Mouse (Mus musculus) CD8-positive naive resting alpha-beta T cell, adult 2 months (primary cell): ENCODE results near the gene Ralgapa1.
"Not testable (repeated sequence)": the region's sequence is repeated elsewhere in the genome, so short reads cannot be mapped to it uniquely, and the experiment has no call there.

ENCODE experiments used
- DNase-seq, 2 experiments: peaks; one replicate each; pipeline ENCODE4 v3.0.0; 2022; ENCODE audit warnings: low read depth in 2 of 2, low spot score in 2 of 2

Gene Ralgapa1

GRCm38 (mm10) chr12:55599639-55600502 lies 221.1 kb downstream of the Ralgapa1 start:
- no peak for DNase-seq

DNA sequence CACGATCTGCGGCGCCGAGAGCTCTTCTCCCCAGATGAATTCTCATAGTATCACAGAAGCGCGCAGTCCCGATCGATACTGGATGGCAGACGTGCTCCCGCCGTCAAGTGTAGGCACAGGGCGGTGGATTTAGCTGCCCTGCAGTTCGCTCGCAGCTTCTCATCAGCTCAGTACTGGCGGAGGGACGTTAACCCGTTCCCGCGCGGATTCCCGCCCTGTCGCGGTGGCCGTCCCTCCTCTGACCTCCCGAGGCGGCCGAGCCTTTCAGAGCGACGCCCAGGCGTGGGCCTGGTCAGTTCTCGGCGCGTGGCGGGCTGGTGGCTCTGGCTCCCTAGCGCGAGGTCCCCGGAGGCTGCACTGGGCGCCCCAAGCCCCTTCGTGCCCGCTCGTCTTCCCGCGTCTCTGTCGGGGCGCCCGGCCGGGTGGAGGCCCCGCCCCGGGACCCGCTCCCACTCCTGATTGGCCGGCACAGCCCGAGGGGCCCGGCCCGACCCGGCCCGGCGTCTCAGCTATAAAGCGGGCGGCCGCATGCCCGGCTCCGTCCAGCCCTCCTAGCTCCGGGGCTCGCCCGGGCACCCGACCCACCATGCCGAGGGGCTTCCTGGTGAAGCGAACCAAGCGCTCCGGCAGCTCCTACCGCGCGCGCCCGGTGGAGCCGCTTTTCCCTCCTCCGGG lies 221.9 kb downstream of the Ralgapa1 start, which contains the start of gene Insm2:
Gene Insm2, plus strand, starts transcription at position 541 of the 675 bp plus-strand sequence.
- DNase-seq = no peak

GRCm38 (mm10) chr12:55598537-55598886 lies 222.5 kb downstream of the Ralgapa1 start:
- DNase-seq = no peak

- DNase-seq = not testable (repeated sequence)
Measured at GRCm38 (mm10) chr12:55586936-55587335, 234.0 kb downstream of the Ralgapa1 start.

DNA sequence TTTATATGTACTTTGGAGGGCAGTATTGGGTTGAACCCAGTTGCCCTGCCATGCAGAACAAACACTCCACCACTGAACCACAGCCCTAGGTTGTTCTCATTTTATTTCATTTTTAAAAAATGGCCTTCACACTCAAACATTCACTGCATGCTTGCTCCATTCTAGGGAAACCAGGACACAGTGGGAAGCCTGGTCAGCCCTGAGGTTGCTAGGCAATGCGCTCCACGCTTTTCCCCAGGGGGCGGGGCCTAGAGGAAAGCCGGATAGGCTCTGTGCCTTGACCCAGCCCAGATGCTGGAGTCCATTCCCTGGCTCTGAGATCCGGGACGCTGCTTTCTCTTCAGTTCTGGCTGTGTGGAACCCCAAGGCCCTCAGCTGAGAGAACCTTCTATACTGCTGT lies 247.2 kb downstream of the Ralgapa1 start:
- no peak for DNase-seq

- DNase-seq = no peak
Measured at GRCm38 (mm10) chr12:55573089-55573488, 247.9 kb downstream of the Ralgapa1 start.

- DNase-seq = no peak
Measured at GRCm38 (mm10) chr12:55571661-55572060, 249.3 kb downstream of the Ralgapa1 start.

- no peak for DNase-seq
Measured at GRCm38 (mm10) chr12:55571181-55571580, 249.8 kb downstream of the Ralgapa1 start.

DNA sequence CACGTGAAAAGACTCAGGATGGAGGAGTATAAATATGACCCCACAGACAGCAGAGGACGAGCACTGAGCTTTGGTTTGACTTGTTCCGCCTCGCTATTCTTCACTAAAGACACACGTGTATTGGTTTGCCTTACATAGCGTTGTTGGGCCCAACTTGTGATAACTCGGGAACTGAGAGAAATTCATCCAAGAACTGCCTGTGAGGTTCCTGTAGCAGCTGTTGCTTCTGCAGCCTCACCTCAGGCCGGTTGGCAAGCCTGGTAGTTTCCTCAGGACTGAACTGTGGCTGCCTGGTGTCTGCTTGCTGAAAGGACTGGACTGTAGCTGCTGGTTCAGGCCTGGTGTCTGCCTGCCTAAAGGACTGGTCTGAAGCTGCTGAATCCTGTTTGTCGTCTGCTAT lies 250.3 kb downstream of the Ralgapa1 start:
- no peak for DNase-seq

GRCm38 (mm10) chr12:55569676-55570075 lies 251.3 kb downstream of the Ralgapa1 start:
- DNase-seq = no peak

GRCm38 (mm10) chr12:55568466-55568865 lies 252.5 kb downstream of the Ralgapa1 start:
- no peak for DNase-seq

- DNase-seq = no peak
Measured at GRCm38 (mm10) chr12:55566837-55567236, 254.1 kb downstream of the Ralgapa1 start.

DNA sequence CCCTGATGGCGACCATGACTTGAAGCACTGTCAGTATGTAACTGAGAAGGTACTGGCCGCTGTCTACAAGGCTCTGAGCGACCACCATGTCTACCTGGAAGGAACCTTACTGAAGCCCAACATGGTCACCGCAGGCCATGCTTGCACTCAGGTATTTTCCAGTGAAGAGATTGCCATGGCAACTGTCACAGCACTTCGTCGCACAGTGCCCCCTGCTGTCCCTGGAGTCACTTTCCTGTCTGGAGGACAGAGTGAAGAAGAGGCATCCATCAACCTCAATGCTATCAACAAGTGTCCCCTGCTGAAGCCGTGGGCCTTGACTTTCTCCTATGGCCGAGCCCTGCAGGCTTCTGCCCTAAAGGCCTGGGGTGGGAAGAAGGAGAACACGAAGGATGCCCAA lies 255.1 kb downstream of the Ralgapa1 start:
- DNase-seq = no peak

DNA sequence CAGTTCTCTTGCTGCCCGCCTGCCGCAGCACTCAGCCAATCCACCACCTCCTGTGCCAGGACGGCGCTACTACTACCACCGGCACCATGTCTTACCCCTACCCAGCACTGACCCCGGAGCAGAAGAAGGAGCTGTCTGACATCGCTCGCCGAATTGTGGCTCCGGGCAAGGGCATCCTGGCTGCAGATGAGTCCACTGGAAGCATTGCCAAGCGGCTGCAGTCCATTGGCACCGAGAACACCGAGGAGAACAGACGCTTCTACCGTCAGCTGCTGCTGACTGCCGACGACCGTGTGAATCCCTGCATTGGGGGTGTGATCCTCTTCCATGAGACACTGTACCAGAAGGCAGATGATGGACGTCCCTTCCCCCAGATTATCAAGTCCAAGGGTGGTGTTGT lies 255.8 kb downstream of the Ralgapa1 start, which contains the start of gene Aldoart2:
Gene Aldoart2, plus strand, starts transcription at position 34 of the 400 bp plus-strand sequence.
- DNase-seq = no peak

DNA sequence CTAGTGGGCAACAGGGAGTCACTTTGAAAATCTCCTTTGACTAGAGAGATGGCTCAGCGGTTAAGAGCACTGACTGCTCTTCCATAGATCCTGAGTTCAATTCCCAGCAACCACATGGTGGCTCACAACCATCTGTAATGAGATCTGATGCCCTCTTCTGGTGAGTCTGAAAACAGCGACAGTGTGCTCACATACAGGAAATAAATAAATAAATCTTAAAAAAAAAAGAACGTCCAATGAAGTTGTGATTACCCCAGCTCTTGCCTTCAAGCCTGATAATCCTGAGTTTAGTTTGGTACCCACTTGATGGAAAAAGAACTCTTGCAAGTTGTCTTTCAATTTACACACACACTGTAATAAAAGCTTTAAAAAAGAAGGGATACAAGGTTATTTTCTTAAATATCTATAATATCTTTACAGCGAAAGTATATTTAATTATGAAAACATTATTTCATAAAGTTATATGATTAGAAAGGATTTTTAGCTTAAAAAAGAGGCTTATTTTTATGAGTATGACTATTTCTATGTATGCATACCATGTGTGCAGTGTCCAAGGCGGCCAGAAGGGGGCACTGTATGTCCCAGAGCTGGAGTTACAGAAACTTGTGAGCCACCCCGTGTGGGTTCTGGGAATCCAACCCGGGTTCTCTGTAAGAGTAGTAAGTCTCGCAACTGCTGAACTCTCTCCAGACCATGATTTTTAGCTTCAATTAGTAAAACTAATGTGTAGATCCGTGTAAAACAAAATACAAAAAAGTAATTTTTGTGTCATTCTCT lies 256.6 kb downstream of the Ralgapa1 start:
- DNase-seq = no peak

- no peak for DNase-seq
Measured at GRCm38 (mm10) chr12:55563742-55564141, 257.2 kb downstream of the Ralgapa1 start.

- peak in 1 of 2 experiments; percentile 3 for DNase-seq
Measured at GRCm38 (mm10) chr12:55560025-55560690, 260.8 kb downstream of the Ralgapa1 start.

DNA sequence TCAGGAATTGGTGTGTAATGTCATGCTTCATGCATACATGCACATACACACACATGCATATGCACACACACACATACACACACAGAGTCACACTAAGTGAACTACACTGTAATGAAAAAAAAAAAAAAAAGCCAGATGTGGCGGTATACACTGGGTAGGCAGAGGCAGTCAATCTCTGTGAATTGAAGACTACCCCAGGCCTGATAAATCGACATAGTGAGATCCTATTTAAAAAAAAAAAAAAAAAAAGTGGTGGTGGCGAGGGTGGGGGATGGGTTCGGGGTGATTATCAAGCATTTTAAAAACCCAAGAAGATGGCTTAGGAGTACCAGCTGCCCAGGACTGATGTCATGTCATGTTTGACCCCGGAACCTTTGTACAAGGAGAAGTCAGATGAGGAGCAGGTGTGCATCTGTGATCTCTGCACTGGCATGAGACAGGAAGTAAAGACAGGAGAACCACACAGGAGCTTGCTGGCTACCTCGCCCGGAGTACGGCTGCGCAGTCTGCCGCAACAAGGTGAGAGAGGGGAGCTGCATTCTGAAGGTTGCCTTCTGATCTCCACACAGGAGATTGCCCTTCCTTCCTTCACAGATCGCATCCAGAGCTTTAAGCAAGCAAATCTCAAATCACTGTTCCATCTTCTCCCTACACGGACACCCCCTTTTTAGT lies 261.6 kb downstream of the Ralgapa1 start:
- no peak for DNase-seq

- DNase-seq = no peak
Measured at GRCm38 (mm10) chr12:55557866-55558265, 263.1 kb downstream of the Ralgapa1 start.

GRCm38 (mm10) chr12:55554901-55555300 lies 266.1 kb downstream of the Ralgapa1 start:
- DNase-seq = not testable (repeated sequence)
